Mouse (Mus musculus): ENCODE data around the gene Fhit. TPM values are rescaled to one million over a fixed set of nuclear protein-coding genes. Genes with fewer than 3 reads are reported as not detected.
A peak's percentile ranks its signal among the peaks of the same experiment; 100 is the strongest.

The Fhit gene
- polyA plus RNA-seq, 1 experiment from 2014 or later: 6.9 TPM

DNA sequence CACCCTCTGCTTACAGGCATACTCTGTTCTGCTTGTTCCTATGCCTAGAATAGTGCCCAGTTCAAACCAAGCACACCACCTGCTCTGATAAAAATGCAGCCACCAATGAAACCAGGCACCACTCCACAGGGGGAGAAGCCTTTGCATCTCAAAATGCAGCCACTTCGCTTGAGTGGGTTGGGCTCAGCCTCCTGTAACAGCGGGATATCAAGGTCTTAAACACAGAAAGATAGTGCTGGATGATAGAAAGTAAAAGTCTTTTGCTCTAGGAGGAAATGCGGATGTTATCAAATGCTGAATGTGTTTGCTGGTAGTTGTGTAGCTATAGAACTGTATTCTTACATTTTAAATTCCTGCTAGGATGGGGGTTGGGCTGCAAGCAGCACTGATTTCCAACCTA lies 140.4 kb downstream of the Fhit start:
- Histone ChIP-seq H3K27me3 (ENCODE audit: control insufficient read depth, insufficient read depth, low read length) (no peaks in the 10 kb centered on the region), H3K4me1 (ENCODE audit: control insufficient read depth, insufficient read depth, low read length) (no peaks in the 10 kb centered on the region), H3K4me2 (ENCODE audit: low read depth, low read length) (no peak overlapping the region), H3K4me3 (ENCODE audit: low read depth, low read length) (no peak overlapping the region), H3K36me3 (ENCODE audit: control insufficient read depth, insufficient read depth, low read length) (no peaks in the 10 kb centered on the region), H3K9ac (replicated peaks; ENCODE audit: low read depth, low read length) (no peak overlapping the region), H3K9me3 (ENCODE audit: control insufficient read depth, low read length) (no peaks in the 10 kb centered on the region), H3K27ac (ENCODE audit: low read depth, low read length) (no peak overlapping the region)
- no peak for ATAC-seq (ENCODE audit: low read depth)
- WGBS: 32% methylated on average over 3 of the region's 3 CpGs

DNA sequence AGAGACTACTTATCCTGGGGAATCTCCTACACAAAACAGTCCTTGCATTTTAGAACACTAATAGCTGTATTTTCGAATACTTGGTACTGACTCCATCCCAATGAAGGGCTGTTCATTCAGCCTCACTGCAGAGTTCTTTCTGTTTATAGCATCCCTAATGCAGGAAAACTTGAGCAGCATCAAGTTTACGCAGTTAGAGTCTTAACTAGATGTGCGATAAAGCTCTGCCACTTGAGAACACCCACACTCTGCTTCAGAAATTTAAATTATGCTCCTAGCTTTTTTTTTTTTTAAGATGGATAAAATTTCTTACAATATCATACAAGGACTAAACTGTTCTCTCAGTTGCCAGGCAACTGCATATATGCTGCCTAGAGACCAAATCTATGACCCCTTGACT lies 183.2 kb downstream of the Fhit start:
- WGBS: 93% methylated on average over 3 of the region's 3 CpGs
- no peak overlapping the region for H3K4me3 ChIP-seq (ENCODE audit: low read depth, low read length)
- H3K9me3 ChIP-seq (ENCODE audit: control insufficient read depth, low read length): no peaks in the 10 kb centered on the region
- no peak overlapping the region for H3K9ac ChIP-seq (replicated peaks; ENCODE audit: low read depth, low read length)
- H3K4me1 ChIP-seq (ENCODE audit: control insufficient read depth, insufficient read depth, low read length): no peaks in the 10 kb centered on the region
- H3K27me3 ChIP-seq (ENCODE audit: control insufficient read depth, insufficient read depth, low read length): no peaks in the 10 kb centered on the region
- no peak overlapping the region for H3K4me2 ChIP-seq (ENCODE audit: low read depth, low read length)
- H3K27ac ChIP-seq (ENCODE audit: low read depth, low read length): no peak overlapping the region
- ATAC-seq (ENCODE audit: low read depth): no peak
- no peaks in the 10 kb centered on the region for H3K36me3 ChIP-seq (ENCODE audit: control insufficient read depth, insufficient read depth, low read length)

DNA sequence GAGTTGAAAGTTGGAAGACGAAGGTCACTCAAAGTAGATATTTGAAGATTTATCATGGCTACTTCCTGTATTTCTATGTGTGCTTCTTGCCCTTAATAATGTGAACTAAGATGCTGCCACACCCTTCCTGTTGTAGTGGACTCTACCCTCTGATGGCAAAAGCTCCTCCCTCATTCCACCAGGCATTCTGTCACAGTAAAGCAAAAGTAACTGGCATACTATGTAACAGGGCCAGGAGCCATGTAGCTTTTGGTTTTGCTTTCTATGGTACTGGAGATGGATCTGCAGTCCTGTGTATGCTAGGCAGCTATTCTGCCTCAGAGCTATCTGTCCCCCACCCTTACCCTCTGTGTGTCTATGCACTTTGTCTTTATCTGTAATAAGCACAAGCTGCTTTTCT lies 220.2 kb downstream of the Fhit start:
- no peak overlapping the region for H3K4me2 ChIP-seq (ENCODE audit: low read depth, low read length)
- no peak overlapping the region for H3K9ac ChIP-seq (replicated peaks; ENCODE audit: low read depth, low read length)
- no peaks in the 10 kb centered on the region for H3K36me3 ChIP-seq (ENCODE audit: control insufficient read depth, insufficient read depth, low read length)
- H3K4me1 ChIP-seq (ENCODE audit: control insufficient read depth, insufficient read depth, low read length): no peaks in the 10 kb centered on the region
- H3K27me3 ChIP-seq (ENCODE audit: control insufficient read depth, insufficient read depth, low read length): no peaks in the 10 kb centered on the region
- no peak overlapping the region for H3K27ac ChIP-seq (ENCODE audit: low read depth, low read length)
- no peaks in the 10 kb centered on the region for H3K9me3 ChIP-seq (ENCODE audit: control insufficient read depth, low read length)
- 88% methylated on average over 1 of the region's 1 CpGs for WGBS
- no peak overlapping the region for H3K4me3 ChIP-seq (ENCODE audit: low read depth, low read length)
- ATAC-seq (ENCODE audit: low read depth): no peak

DNA sequence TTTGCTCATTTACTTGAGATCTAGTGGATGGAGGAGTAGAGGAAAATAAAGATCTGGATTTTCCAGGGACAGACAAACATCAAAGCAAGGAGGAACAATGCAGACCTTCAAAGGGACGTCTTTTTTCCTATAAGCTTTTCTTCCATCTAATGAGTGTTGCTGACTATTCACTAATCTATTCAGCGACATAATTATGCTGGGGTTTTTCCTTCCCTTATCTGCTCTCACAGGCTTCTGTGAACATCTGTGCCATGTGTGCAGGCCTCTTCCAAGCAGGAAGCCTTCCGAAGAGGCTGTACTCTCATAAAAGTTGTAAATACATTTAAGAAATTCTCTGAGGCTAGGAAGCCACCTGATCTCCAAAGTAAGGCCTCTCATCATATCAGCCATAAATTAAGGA lies 228.2 kb downstream of the Fhit start:
- no peak for ATAC-seq (ENCODE audit: low read depth)
- Histone ChIP-seq H3K9me3 (ENCODE audit: control insufficient read depth, low read length) (no peaks in the 10 kb centered on the region), H3K4me2 (ENCODE audit: low read depth, low read length) (no peak overlapping the region), H3K27me3 (ENCODE audit: control insufficient read depth, insufficient read depth, low read length) (no peaks in the 10 kb centered on the region), H3K27ac (ENCODE audit: low read depth, low read length) (no peak overlapping the region), H3K4me3 (ENCODE audit: low read depth, low read length) (no peak overlapping the region), H3K36me3 (ENCODE audit: control insufficient read depth, insufficient read depth, low read length) (no peaks in the 10 kb centered on the region), H3K4me1 (ENCODE audit: control insufficient read depth, insufficient read depth, low read length) (no peaks in the 10 kb centered on the region), H3K9ac (replicated peaks; ENCODE audit: low read depth, low read length) (no peak overlapping the region)
- 17% methylated on average over 3 of the region's 3 CpGs for WGBS

DNA sequence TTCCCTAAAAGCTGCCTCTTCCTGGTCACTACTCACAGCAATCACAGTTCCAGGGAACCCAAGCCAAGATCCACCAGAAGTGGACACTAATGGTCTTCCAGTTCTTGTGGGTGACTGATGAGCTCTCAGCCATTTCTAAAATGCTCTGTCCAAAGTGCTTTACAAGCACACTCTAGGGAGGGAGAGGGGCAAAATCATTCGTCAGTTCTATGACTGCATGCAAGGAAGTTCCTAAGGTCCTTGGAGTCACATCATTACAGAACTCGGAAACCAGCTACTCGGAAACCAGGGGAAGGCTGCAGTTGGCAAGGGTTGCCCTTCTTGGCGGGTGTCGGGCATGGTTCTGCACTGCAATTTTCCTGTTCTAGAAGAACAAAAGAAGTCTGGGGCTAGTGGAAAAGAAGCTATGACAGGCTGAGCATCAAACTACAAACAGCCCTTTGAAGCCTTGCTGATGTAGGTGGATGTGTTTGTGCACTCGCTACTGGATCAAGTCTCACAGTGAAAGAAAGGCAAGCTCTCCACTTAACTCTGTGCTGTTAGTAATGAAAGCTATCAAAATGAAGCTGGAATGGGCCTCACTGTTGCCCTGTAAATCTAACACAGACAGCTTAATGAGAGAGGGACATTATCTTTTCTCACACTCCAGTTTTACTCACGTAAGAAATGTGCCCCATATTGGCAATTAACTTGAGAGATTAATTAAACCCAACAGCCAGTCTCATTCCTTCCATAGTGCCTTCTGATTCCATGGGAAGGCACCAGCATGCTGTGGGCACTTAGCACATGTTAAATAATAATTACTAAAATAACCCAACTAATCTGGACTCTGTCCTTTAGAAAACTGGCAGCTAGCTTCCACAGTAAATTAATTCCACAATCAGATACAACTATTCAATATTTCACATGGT lies 243.7 kb downstream of the Fhit start:
- Histone ChIP-seq H3K9me3 (ENCODE audit: control insufficient read depth, low read length) (no peaks in the 10 kb centered on the region), H3K36me3 (ENCODE audit: control insufficient read depth, insufficient read depth, low read length) (no peaks in the 10 kb centered on the region), H3K4me3 (ENCODE audit: low read depth, low read length) (no peak overlapping the region), H3K4me1 (ENCODE audit: control insufficient read depth, insufficient read depth, low read length) (no peaks in the 10 kb centered on the region), H3K27me3 (ENCODE audit: control insufficient read depth, insufficient read depth, low read length) (no peaks in the 10 kb centered on the region), H3K4me2 (ENCODE audit: low read depth, low read length) (no peak overlapping the region), H3K27ac (ENCODE audit: low read depth, low read length) (no peak overlapping the region; the same call in none of the 2 replicates), H3K9ac (replicated peaks; ENCODE audit: low read depth, low read length) (no peak overlapping the region)
- peak; percentile 89 for ATAC-seq (ENCODE audit: low read depth)
- 54% methylated on average over 7 of the region's 7 CpGs for WGBS

DNA sequence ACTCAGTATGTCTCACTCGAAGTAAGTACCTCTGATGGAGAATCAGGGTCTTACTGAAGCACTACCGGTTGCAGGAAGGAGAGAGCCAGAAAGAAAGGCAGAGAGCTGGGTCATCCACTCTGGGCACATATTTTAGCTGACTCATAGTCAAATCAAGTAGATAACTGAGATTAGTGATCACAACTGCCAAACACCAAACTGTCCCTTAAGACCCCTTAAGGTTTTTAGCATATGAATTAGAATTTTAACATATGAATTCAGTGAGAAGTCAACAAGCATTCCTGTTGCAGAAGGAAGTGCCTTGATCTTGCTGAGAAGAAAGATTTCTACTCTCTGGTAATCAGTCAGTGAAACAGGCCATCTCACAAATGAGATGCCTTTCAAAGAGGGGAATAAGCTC lies 253.8 kb downstream of the Fhit start:
- Histone ChIP-seq H3K27me3 (ENCODE audit: control insufficient read depth, insufficient read depth, low read length) (no peaks in the 10 kb centered on the region), H3K4me1 (ENCODE audit: control insufficient read depth, insufficient read depth, low read length) (no peaks in the 10 kb centered on the region), H3K36me3 (ENCODE audit: control insufficient read depth, insufficient read depth, low read length) (no peaks in the 10 kb centered on the region), H3K4me3 (ENCODE audit: low read depth, low read length) (no peak overlapping the region), H3K27ac (ENCODE audit: low read depth, low read length) (no peak overlapping the region), H3K9me3 (ENCODE audit: control insufficient read depth, low read length) (no peaks in the 10 kb centered on the region), H3K9ac (replicated peaks; ENCODE audit: low read depth, low read length) (no peak overlapping the region), H3K4me2 (ENCODE audit: low read depth, low read length) (no peak overlapping the region)
- no peak for ATAC-seq (ENCODE audit: low read depth)
- 69% methylated on average over 2 of the region's 2 CpGs for WGBS

DNA sequence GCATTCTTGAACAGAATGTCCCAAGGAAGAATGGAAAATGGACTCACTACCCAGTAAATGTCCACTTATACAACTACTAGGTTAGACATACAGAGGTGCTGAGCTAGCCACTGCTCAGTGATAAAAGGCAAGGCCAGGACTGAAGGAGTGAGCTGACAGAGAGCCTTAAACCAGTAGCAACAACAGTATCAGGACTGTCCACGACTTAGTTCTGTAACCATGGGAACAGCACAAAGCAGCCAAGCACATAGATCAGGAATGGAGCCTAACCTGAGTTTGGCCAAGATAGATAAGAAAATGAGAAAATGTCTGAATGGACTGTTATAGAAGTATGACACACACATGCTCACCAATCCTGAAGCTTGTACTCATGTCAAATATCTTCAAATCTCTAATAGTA lies 279.1 kb downstream of the Fhit start:
- Histone ChIP-seq H3K27ac (ENCODE audit: low read depth, low read length) (no peak overlapping the region), H3K9me3 (ENCODE audit: control insufficient read depth, low read length) (no peaks in the 10 kb centered on the region), H3K4me2 (ENCODE audit: low read depth, low read length) (no peak overlapping the region), H3K4me3 (ENCODE audit: low read depth, low read length) (no peak overlapping the region), H3K4me1 (ENCODE audit: control insufficient read depth, insufficient read depth, low read length) (no peaks in the 10 kb centered on the region), H3K27me3 (ENCODE audit: control insufficient read depth, insufficient read depth, low read length) (no peaks in the 10 kb centered on the region), H3K36me3 (ENCODE audit: control insufficient read depth, insufficient read depth, low read length) (no peaks in the 10 kb centered on the region), H3K9ac (replicated peaks; ENCODE audit: low read depth, low read length) (no peak overlapping the region)
- 45% methylated on average over 1 of the region's 1 CpGs for WGBS
- no peak for ATAC-seq (ENCODE audit: low read depth)

DNA sequence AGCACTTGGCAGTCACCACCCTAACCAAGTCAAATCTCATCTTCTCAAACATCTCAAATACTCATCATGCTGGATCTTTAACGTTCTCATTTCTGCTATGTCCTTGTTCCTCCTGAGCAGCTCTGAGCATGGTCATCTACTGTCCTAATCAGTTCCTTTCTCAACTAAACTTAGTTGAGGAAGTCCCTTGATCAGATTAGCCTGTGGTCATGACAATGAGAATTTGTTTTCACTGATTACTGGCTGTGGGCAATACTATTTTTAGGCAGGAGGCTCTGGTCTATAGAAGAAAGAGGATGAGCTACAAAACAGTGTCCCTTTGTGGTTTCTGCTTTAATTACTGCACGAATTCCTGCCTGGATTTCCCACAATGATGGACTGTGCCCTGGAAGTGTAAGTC lies 281.1 kb downstream of the Fhit start:
- Histone ChIP-seq H3K27me3 (ENCODE audit: control insufficient read depth, insufficient read depth, low read length) (no peaks in the 10 kb centered on the region), H3K9ac (replicated peaks; ENCODE audit: low read depth, low read length) (no peak overlapping the region), H3K9me3 (ENCODE audit: control insufficient read depth, low read length) (no peaks in the 10 kb centered on the region), H3K36me3 (ENCODE audit: control insufficient read depth, insufficient read depth, low read length) (no peaks in the 10 kb centered on the region), H3K4me3 (ENCODE audit: low read depth, low read length) (no peak overlapping the region), H3K4me1 (ENCODE audit: control insufficient read depth, insufficient read depth, low read length) (no peaks in the 10 kb centered on the region), H3K4me2 (ENCODE audit: low read depth, low read length) (no peak overlapping the region), H3K27ac (ENCODE audit: low read depth, low read length) (no peak overlapping the region)
- no peak for ATAC-seq (ENCODE audit: low read depth)
- WGBS: 72% methylated on average over 2 of the region's 2 CpGs

DNA sequence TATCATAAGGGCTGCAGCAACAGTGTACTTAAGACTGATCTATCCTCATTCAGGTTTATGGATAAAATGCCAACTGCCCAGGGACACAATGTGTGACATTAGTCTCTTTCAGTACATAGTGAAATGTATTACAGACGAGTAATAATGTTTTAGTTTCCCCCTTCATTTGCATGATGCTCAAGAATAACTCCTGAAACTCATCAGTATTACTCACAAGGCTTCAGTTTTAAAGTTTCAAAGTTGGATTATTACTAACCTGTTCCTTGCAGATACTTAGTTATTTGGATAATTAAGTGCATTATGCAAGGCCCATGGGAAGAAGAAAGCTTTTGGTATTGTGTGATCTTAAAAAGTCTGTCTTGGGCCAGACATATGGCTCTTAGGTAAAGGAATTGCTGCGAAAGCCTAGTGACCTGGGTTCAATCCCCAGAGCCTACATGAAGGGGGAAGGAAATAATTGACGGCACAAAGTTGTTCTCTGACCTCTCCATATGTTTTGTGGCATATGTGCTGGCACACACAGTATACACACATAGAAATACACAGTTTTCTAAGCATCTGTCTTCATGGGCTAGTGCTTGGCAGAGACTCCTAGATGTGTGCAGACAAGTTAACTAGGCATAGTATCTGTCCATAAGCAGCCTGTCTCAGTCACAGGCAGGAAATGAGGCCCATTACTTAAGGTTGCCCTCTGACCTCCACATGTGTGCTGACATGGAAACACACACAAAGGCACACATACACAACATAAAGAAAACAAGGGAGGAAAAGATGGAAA lies 287.1 kb downstream of the Fhit start:
- H3K27ac ChIP-seq (ENCODE audit: low read depth, low read length): no peak overlapping the region
- H3K4me1 ChIP-seq (ENCODE audit: control insufficient read depth, insufficient read depth, low read length): no peaks in the 10 kb centered on the region
- 87% methylated on average over 3 of the region's 3 CpGs for WGBS
- no peaks in the 10 kb centered on the region for H3K27me3 ChIP-seq (ENCODE audit: control insufficient read depth, insufficient read depth, low read length)
- H3K9ac ChIP-seq (replicated peaks; ENCODE audit: low read depth, low read length): no peak overlapping the region
- H3K9me3 ChIP-seq (ENCODE audit: control insufficient read depth, low read length): no peaks in the 10 kb centered on the region
- H3K36me3 ChIP-seq (ENCODE audit: control insufficient read depth, insufficient read depth, low read length): no peaks in the 10 kb centered on the region
- H3K4me3 ChIP-seq (ENCODE audit: low read depth, low read length): no peak overlapping the region
- H3K4me2 ChIP-seq (ENCODE audit: low read depth, low read length): no peak overlapping the region
- ATAC-seq (ENCODE audit: low read depth): no peak
